ENCODE assay signal across 14 mouse cellular contexts in genomic region chr3:56433495-56433894, GRCm38 (mm10).
DNase-seq lines count a peak whose midpoint lies in the region; ATAC-seq and TF ChIP-seq lines count a peak whose summit lies in the region.
"Had no signal": no experiment of that assay in that cellular context is flagged by ENCODE, and none has a peak within 500 bp of the region (broad histone marks: within the 10 kb centered on the region; RNA-seq: fewer than 3 reads in every experiment).

No protein-coding gene starts in this region.

- H3K4me2 ChIP-seq in embryonic facial prominence, embryonic 14.5 days (ENCODE audit: low read depth, low read length): no peak overlapping the region
- no peak overlapping the region for H3K4me2 ChIP-seq in liver, postnatal 0 days (ENCODE audit: low read depth, low read length)
- H3K4me2 ChIP-seq in midbrain, embryonic 11.5 days: no peak overlapping the region
- H3K4me2 ChIP-seq: forebrain, embryonic 12.5 days; heart, embryonic 15.5 days had no signal

- TF ChIP-seq POLR2A in liver, adult 2 months (IDR thresholded peaks at IDR 0.05; ENCODE audit: extremely low read depth, insufficient read depth, low read length): no peak

- no peak for TF ChIP-seq CTCF in liver, adult 2 months (IDR thresholded peaks at IDR 0.05; ENCODE audit: low read depth, low read length)
- no peak for TF ChIP-seq CTCF in liver, postnatal 0 days (IDR thresholded peaks at IDR 0.05; ENCODE audit: low read depth)

- WGBS in embryonic facial prominence, embryonic 14.5 days: 90% methylated on average over 1 of the region's 1 CpGs
- WGBS in embryonic facial prominence, embryonic 10.5 days: 83% methylated on average over 1 of the region's 1 CpGs
- WGBS in liver, adult 2 months: 61% methylated on average over 1 of the region's 1 CpGs
- 59% methylated on average over 1 of the region's 1 CpGs for WGBS in liver, postnatal 0 days (ENCODE audit: insufficient replicate concordance)
- WGBS in midbrain, embryonic 11.5 days: 92% methylated on average over 1 of the region's 1 CpGs

- H3K4me3 ChIP-seq in embryonic facial prominence, embryonic 14.5 days (ENCODE audit: low read depth, low read length): no peak overlapping the region
- no peak overlapping the region for H3K4me3 ChIP-seq in embryonic facial prominence, embryonic 10.5 days
- no peak overlapping the region for H3K4me3 ChIP-seq in liver, adult 2 months (ENCODE audit: insufficient read depth, low read depth, low read length)
- no peak overlapping the region for H3K4me3 ChIP-seq in liver, postnatal 0 days (ENCODE audit: low read depth, low read length)
- no peak overlapping the region for H3K4me3 ChIP-seq in midbrain, embryonic 11.5 days (ENCODE audit: low read depth, low read length)
- H3K4me3 ChIP-seq: forebrain, embryonic 12.5 days; heart, embryonic 15.5 days had no signal

- peak; percentile 15 for DNase-seq in embryonic facial prominence, embryonic 14.5 days (ENCODE audit: low spot score)
- no peak for DNase-seq in embryonic facial prominence, embryonic 10.5 days (ENCODE audit: low spot score)
- DNase-seq in liver, adult 2 months (ENCODE audit: extremely low read depth, low read depth, low spot score): peak; percentile 6
- DNase-seq in liver, postnatal 0 days: no peak
- peak; percentile 88 to 89 for DNase-seq in cerebellum, postnatal 10 days
- DNase-seq in lung, postnatal 14 days: peak; percentile 14
- DNase-seq in midbrain, embryonic 11.5 days (ENCODE audit: low spot score, missing footprints): no peak
- DNase-seq: adrenal gland, postnatal 25 days; B cell, adult 2 months; thymus, adult 2 months had no signal

- H3K27me3 ChIP-seq in embryonic facial prominence, embryonic 14.5 days (replicated peaks; ENCODE audit: control insufficient read depth, insufficient read depth, low read length): no peaks in the 10 kb centered on the region
- H3K27me3 ChIP-seq in embryonic facial prominence, embryonic 10.5 days (replicated peaks; ENCODE audit: low read depth, poor library complexity, severe bottlenecking): no peaks in the 10 kb centered on the region
- H3K27me3 ChIP-seq in liver, adult 2 months (ENCODE audit: control insufficient read depth, insufficient read depth, low read length): no peaks in the 10 kb centered on the region
- H3K27me3 ChIP-seq in liver, postnatal 0 days (ENCODE audit: insufficient read depth, low read length): no peaks in the 10 kb centered on the region
- H3K27me3 ChIP-seq in midbrain, embryonic 11.5 days (ENCODE audit: control insufficient read depth, insufficient read depth, low read length): no peaks in the 10 kb centered on the region
- H3K27me3 ChIP-seq: forebrain, embryonic 12.5 days; heart, embryonic 15.5 days had no signal

- H3K79me2 ChIP-seq in liver, adult 2 months (ENCODE audit: control insufficient read depth, insufficient read depth, low read length): no peaks in the 10 kb centered on the region

- peaks cover 6% of the 10 kb centered on the region for H3K4me1 ChIP-seq in embryonic facial prominence, embryonic 14.5 days (ENCODE audit: control insufficient read depth, insufficient read depth, low read length)
- H3K4me1 ChIP-seq in embryonic facial prominence, embryonic 10.5 days: no peaks in the 10 kb centered on the region
- H3K4me1 ChIP-seq in liver, adult 2 months (ENCODE audit: control insufficient read depth, insufficient read depth, low read length): no peaks in the 10 kb centered on the region
- H3K4me1 ChIP-seq in liver, postnatal 0 days (ENCODE audit: insufficient read depth): no peaks in the 10 kb centered on the region
- no peaks in the 10 kb centered on the region; the same call in 1 of the 2 replicates for H3K4me1 ChIP-seq in midbrain, embryonic 11.5 days (ENCODE audit: control insufficient read depth, insufficient read depth, low read length)
- H3K4me1 ChIP-seq: heart, embryonic 15.5 days had no signal

- H3K27ac ChIP-seq in embryonic facial prominence, embryonic 14.5 days (replicated peaks; ENCODE audit: low read depth, low read length): no peak overlapping the region
- no peak overlapping the region for H3K27ac ChIP-seq in embryonic facial prominence, embryonic 10.5 days (replicated peaks)
- H3K27ac ChIP-seq in liver, adult 2 months (replicated peaks; ENCODE audit: insufficient read depth, low read depth, low read length): no peak overlapping the region
- no peak overlapping the region for H3K27ac ChIP-seq in liver, postnatal 0 days (ENCODE audit: low read depth)
- no peak overlapping the region for H3K27ac ChIP-seq in midbrain, embryonic 11.5 days (ENCODE audit: low read depth, low read length)
- H3K27ac ChIP-seq: forebrain, embryonic 12.5 days; heart, embryonic 15.5 days had no signal

- no peak overlapping the region for H3K9ac ChIP-seq in embryonic facial prominence, embryonic 14.5 days (ENCODE audit: low read depth, low read length)
- H3K9ac ChIP-seq in liver, adult 2 months (ENCODE audit: low read depth, low read length): no peak overlapping the region
- no peak overlapping the region for H3K9ac ChIP-seq in liver, postnatal 0 days (replicated peaks)
- no peak overlapping the region for H3K9ac ChIP-seq in midbrain, embryonic 11.5 days (ENCODE audit: low read length)
- H3K9ac ChIP-seq: forebrain, embryonic 12.5 days; heart, embryonic 15.5 days had no signal

- H3K9me3 ChIP-seq in embryonic facial prominence, embryonic 14.5 days (ENCODE audit: control insufficient read depth, low read length): no peaks in the 10 kb centered on the region
- H3K9me3 ChIP-seq in embryonic facial prominence, embryonic 10.5 days: no peaks in the 10 kb centered on the region
- no peaks in the 10 kb centered on the region for H3K9me3 ChIP-seq in liver, postnatal 0 days (ENCODE audit: low read length)
- no peaks in the 10 kb centered on the region for H3K9me3 ChIP-seq in midbrain, embryonic 11.5 days (ENCODE audit: control insufficient read depth, low read length)
- H3K9me3 ChIP-seq: forebrain, embryonic 12.5 days; heart, embryonic 15.5 days had no signal

- H3K36me3 ChIP-seq in embryonic facial prominence, embryonic 14.5 days (ENCODE audit: control insufficient read depth, insufficient read depth, low read length): no peaks in the 10 kb centered on the region
- no peaks in the 10 kb centered on the region for H3K36me3 ChIP-seq in embryonic facial prominence, embryonic 10.5 days (replicated peaks)
- H3K36me3 ChIP-seq in liver, adult 2 months (ENCODE audit: control insufficient read depth, insufficient read depth, low read length): no peaks in the 10 kb centered on the region
- no peaks in the 10 kb centered on the region for H3K36me3 ChIP-seq in liver, postnatal 0 days (replicated peaks; ENCODE audit: insufficient read depth, low read length)
- no peaks in the 10 kb centered on the region for H3K36me3 ChIP-seq in midbrain, embryonic 11.5 days (ENCODE audit: control insufficient read depth, insufficient read depth, low read length)
- H3K36me3 ChIP-seq: forebrain, embryonic 12.5 days; heart, embryonic 15.5 days had no signal

- TF ChIP-seq EP300 in liver, postnatal 0 days (IDR thresholded peaks at IDR 0.05; ENCODE audit: low read depth): no peak

- ATAC-seq in embryonic facial prominence, embryonic 14.5 days (ENCODE audit: low read depth): no peak
- ATAC-seq in liver, postnatal 0 days: no peak
- no peak for ATAC-seq in erythroblast, adult 5-6 weeks (replicated peaks; ENCODE audit: low FRiP score, poor library complexity, severe bottlenecking)
- no peak for ATAC-seq in midbrain, embryonic 11.5 days (ENCODE audit: low FRiP score)
- ATAC-seq: intestine, embryonic 16.5 days had no signal

Comparison
In these comparisons a context has a peak if more than half of its experiments do, and no peak if none do; other contexts are left out.
1. DNase-seq: peak in embryonic facial prominence, embryonic 14.5 days (single experiment), liver, adult 2 months (single experiment), cerebellum, postnatal 10 days (2 of 2) and lung, postnatal 14 days (single experiment); none in embryonic facial prominence, embryonic 10.5 days (single experiment), liver, postnatal 0 days (single experiment) and midbrain, embryonic 11.5 days (single experiment).